Mouse (Mus musculus): ENCODE measurements at regions not wholly inside any gene's neighbourhood (a gene's known extent, or its start where the extent isn't known, plus 50 kb on each side); places are given as distances from the start of the nearest gene placed in this dataset.
"Not testable (repeated sequence)": the region's sequence is repeated elsewhere in the genome, so short reads cannot be mapped to it uniquely, and the experiment has no call there.

DNA sequence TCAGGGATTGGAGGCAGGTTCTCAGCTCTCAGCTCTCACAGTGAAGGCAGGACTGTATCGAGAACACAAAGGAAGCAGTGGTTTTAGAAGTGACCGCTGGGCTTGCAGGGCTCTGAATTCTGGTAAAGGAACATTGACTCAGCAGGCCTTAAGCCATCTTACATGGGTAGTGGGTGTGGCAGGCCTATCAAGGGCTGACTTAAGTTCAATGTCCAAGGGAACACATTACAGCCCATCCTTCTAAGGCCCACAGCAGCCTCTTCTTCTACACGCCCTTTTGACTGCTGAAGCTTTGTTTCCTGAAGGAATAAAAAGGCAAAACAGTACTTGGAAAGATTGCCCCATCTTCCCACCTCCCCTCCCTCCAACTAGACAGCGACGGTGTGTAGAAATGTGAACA lies 137.6 kb downstream of the Tnfsf18 start:
- intact Hi-C loops (cut with DNase I), result no loop called here
- DNase-seq, result no peak

DNA sequence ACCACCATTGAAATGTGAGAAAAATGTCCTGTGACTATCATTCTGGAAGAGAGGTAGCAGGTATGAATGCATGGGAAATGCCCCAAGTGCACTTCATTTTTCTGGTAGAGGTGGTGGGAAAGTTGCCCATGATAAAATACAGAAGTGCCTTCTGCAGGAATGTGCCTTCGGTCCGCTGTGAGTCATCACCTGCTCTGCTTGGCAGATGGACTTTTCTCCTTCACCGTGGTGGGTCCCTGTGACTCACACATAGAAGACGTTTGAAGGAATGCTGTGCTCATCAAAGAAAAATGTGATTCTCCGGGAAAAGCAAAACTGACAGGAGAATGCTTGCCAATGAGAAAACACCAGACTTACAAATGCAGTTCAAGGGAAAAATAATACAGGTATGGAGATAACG lies 126.8 kb downstream of the Tnfsf18 start:
- intact Hi-C loops (cut with DNase I), result no loop called here
- no peak for DNase-seq

DNA sequence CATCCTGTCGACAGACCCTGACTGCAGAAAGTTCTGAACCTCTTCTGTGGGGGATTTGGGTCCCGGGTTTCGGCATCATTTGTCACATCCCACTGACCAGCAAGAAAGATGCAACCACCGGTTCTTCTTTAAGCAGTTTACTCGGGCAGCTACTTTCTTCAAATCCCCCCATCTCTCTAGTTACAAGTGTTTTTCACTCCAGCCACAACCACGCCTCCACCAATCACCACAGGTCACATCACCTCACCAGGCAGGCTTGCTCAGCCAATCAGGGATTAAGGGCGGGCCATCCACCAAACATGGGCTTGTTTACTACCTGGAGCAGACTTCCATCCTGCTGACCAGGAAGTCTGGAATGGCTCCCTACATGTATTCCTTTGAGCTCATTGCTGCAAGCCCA lies 119.6 kb downstream of the Tnfsf18 start:
- intact Hi-C loops (cut with DNase I); DNase-seq: not testable (repeated sequence)

DNA sequence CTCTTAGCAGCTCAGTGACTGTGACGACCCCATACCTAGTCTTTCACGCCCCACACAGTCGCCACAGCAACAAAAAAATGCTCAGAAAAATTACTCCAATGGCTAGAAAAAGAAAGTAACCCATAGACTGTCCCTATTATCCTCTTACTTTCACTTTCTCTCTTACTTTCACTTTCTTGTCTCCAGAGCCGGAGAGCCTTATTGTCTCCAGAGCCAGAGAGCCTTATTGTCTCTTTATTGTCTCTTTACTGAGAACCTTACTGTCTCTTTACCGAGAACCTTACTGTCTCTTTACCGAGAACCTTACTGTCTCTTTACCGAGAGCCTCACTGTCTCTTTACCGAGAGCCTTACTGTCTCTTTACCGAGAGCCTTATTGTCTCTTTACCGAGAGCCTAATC lies 119.2 kb downstream of the Tnfsf18 start:
- intact Hi-C loops (cut with DNase I), result not testable (repeated sequence)

GRCm38 (mm10) chr1:161607446-161607845 lies 113.0 kb downstream of the Tnfsf18 start:
- intact Hi-C loops (cut with DNase I), result no loop called here
- no peak for DNase-seq

More for the DNA sequence above, 119.2 kb downstream of the Tnfsf18 start:
- not testable (repeated sequence) for DNase-seq

GRCm38 (mm10) chr1:161602150-161602549 lies 107.7 kb downstream of the Tnfsf18 start:
- intact Hi-C loops (cut with DNase I), result no loop called here
- DNase-seq, result no peak

DNA sequence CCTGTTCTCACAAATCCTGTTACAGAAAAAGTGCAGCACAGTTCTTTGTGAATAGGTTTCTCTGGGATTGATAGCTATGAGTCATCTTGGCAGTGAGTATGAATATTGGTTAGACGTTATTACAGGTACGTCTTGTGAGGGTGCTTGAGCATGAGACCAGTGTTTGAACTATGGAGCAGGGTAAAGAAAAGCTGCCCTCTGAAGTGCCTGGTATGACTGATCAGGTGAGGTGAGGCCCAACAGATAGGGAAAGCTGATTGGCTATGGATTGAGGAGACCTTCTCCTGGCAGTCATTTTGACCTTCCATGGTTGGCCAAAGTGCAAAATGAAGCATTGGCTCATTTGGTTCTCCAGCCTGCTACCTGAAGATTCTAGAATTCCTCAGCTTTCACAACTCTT lies 106.7 kb downstream of the Tnfsf18 start:
- intact Hi-C loops (cut with DNase I), result no loop called here
- no peak for DNase-seq

DNA sequence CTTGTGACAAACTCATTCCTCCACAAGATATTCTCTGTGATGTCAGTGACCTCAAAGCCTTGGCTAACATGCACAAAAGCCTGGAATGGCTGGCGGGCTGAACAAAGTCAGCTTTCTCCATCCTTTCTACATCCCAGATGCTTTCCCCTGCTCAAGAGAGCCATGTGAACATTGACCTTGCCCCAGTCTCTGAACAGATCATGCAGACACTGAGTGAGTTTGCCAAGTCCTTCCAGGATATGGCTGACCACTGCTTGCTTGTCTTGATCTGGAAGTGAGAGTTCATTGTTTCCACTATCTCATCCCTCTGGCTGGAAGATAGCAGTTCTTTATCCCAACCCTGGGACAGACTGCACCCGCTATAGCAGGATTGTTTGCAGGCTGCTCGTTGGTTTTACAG lies 103.7 kb downstream of the Tnfsf18 start:
- DNase-seq, result no peak
- intact Hi-C loops (cut with DNase I), result loop anchor here (5.0 kb wide), 1 partner anchor 196 kb away; no protein-coding TSS in a partner anchor

DNA sequence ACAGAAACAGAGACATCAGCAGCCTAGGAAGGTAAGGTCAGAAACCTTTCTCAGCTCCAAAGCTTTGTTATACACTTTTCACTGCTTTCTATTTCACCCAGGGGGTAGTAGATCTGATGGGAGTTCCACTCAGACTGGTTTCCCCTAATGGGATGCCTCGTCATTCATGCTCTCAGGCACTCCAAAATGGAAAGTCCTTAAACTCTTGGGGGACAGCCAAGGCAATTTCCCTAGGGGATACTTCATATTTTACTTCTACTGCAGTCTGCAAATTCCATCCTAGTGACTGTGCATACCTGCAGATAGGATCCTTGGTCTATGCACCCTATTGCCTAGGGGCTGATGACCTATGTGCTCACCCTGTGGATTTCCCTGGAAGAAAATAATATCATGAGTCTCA lies 82.1 kb downstream of the Tnfsf18 start:
- intact Hi-C loops (cut with DNase I), result no loop called here
- DNase-seq, result no peak

GRCm38 (mm10) chr1:161575939-161576338 lies 81.5 kb downstream of the Tnfsf18 start:
- no peak for DNase-seq
- intact Hi-C loops (cut with DNase I), result no loop called here

- DNase-seq, result no peak
- intact Hi-C loops (cut with DNase I), result no loop called here
Observed at GRCm38 (mm10) chr1:161575171-161575570, 80.7 kb downstream of the Tnfsf18 start.

DNA sequence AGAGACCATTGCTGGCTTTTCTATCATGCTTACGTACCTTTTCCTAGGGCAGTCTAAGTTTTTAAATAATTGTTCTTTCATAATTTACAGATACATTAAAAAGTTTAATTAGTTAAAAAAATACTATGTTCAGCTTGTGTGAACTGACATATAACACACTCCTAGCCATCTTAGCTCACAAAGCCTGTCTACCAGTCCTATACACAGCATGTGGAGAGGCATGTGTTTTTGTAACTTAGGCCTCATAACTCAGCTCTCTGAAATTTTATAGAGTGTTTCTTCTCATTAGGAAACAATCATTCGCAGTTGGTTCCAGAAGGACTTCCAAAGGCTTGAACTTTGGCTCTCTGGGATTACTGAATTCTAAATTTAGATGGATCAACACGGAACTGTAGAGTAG lies 76.3 kb downstream of the Tnfsf18 start:
- intact Hi-C loops (cut with DNase I), result no loop called here
- no peak for DNase-seq

DNA sequence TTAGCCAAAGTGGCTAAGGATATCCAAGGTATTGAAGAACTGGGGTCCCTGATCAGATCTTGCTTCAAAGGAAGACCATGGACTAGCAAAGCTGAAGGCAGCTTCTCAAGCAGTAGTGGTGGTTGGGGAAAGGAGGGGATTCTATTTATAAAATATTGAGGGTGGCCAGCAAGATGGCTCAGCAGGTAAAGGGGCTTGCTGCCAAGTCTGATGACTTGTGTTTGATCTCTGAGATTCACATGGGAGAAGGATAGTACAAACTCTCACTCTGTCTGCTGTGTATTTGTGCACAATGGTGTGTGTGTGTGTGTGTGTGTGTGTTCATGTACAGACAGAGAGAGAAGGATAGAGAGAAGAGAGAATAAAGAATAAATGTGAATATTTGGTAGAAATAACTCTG lies 73.4 kb downstream of the Tnfsf18 start:
- no peak for DNase-seq
- intact Hi-C loops (cut with DNase I), result no loop called here

- intact Hi-C loops (cut with DNase I), result no loop called here
- DNase-seq, result no peak
Observed at GRCm38 (mm10) chr1:161560368-161560767, 65.9 kb downstream of the Tnfsf18 start.
